Mouse (Mus musculus) E14TG2a.4 (cell line): ENCODE data around the gene Ptprh.

Experiments used
- CTCF ChIP-seq: conservative IDR thresholded peaks from 2 replicates; pipeline ENCODE4 v1.5.1; 2014; ENCODE audit warnings: low read length
- NANOG ChIP-seq: IDR thresholded peaks from 2 replicates; pipeline ENCODE4 v1.6.1; 2014; ENCODE audit warnings: borderline replicate concordance, low read length, mixed read lengths
- POU5F1 ChIP-seq: IDR thresholded peaks from 2 replicates; pipeline ENCODE4 v1.6.1; 2014; ENCODE audit warnings: low read length, borderline replicate concordance

- TF ChIP-seq CTCF: no peak
- no peak for TF ChIP-seq POU5F1
- no peak for TF ChIP-seq NANOG
Measured at GRCm38 (mm10) chr7:4619979-4620378, 16.1 kb upstream of the Ptprh start.
